Mouse (Mus musculus) CH12.LX (cell line): Measurements from ENCODE around the gene Gja5. TPM values are rescaled to one million over a fixed set of nuclear protein-coding genes. Genes with fewer than 3 reads are reported as not detected.

ENCODE experiments used
- DNase-seq: peaks from one replicate; pipeline ENCODE4 v3.0.0-alpha.2; 2013; ENCODE audit errors: extremely low read depth
- H3K27ac ChIP-seq: 2 replicates; pipeline ENCODE4 v1.5.1; 2012; ENCODE audit warnings: low read depth, mild to moderate bottlenecking, control low read depth, moderate library complexity; ENCODE audit not compliant: insufficient read depth
- H3K27me3 ChIP-seq: replicated peaks from 2 replicates; pipeline ENCODE3; 2012; ENCODE audit warnings: inconsistent platforms
- H3K36me3 ChIP-seq, 2 experiments: replicated peaks in 1 of 2; 2 replicates each; pipeline versions ENCODE3 to v1.6.1; 2012; ENCODE audit warnings: inconsistent platforms in 1 of 2, low read length in 1 of 2, mild to moderate bottlenecking in 1 of 2, mixed read lengths in 1 of 2, moderate library complexity in 1 of 2; ENCODE audit not compliant: control insufficient read depth in 1 of 2, insufficient read depth in 1 of 2
- H3K4me1 ChIP-seq, 2 experiments: 2 replicates each; pipeline ENCODE4 v1.6.1; 2012; ENCODE audit warnings: inconsistent platforms in 1 of 2, moderate library complexity in 1 of 2; ENCODE audit not compliant: insufficient read depth in 2 of 2, control insufficient read depth in 1 of 2
- H3K4me2 ChIP-seq: 2 replicates; pipeline ENCODE4 v1.6.1; 2012; ENCODE audit warnings: low read depth, mild to moderate bottlenecking, control low read depth; ENCODE audit not compliant: poor library complexity, insufficient read depth, severe bottlenecking
- H3K4me3 ChIP-seq, 3 experiments: fragments of 150-350 bp in 1 of 3; sonication (generic) in 1 of 3; replicated peaks in 1 of 3; 2 replicates each; pipeline versions ENCODE3 to v1.5.1; 2011 to 2012; ENCODE audit warnings: low read depth in 2 of 3, low read length in 2 of 3, mild to moderate bottlenecking in 2 of 3, moderate library complexity in 2 of 3, control low read depth in 1 of 3, improper control_type of control experiment in 1 of 3, inconsistent platforms in 1 of 3, mixed read lengths in 1 of 3; ENCODE audit not compliant: poor library complexity in 1 of 3
- H3K79me2 ChIP-seq: replicated peaks from 2 replicates; pipeline ENCODE4 v1.6.1; 2012; ENCODE audit warnings: mild to moderate bottlenecking, moderate library complexity; ENCODE audit not compliant: control insufficient read depth, poor library complexity, insufficient read depth, severe bottlenecking; ENCODE audit errors: extremely low read depth
- H3K9ac ChIP-seq: 2 replicates; pipeline ENCODE4 v1.6.1; 2012; ENCODE audit warnings: low read depth, mild to moderate bottlenecking, control low read depth, moderate library complexity; ENCODE audit not compliant: insufficient read depth
- H3K9me3 ChIP-seq: replicated peaks from 2 replicates; pipeline ENCODE3; 2012; ENCODE audit warnings: low read length, inconsistent platforms, mixed read lengths
- BHLHE40 ChIP-seq: IDR thresholded peaks from 2 replicates; pipeline ENCODE4 v1.6.1; 2011; ENCODE audit warnings: mild to moderate bottlenecking, low read depth, low read length, improper control_type of control experiment
- CTCF ChIP-seq, 2 experiments: IDR thresholded peaks in 1 of 2; conservative IDR thresholded peaks in 1 of 2; 2 replicates each; pipeline ENCODE4 v1.5.1; 2011 to 2012; ENCODE audit warnings: low read depth in 2 of 2, low read length in 2 of 2, improper control_type of control experiment in 1 of 2, inconsistent platforms in 1 of 2, mild to moderate bottlenecking in 1 of 2, moderate library complexity in 1 of 2
- ELF1 ChIP-seq: IDR thresholded peaks from 2 replicates; pipeline ENCODE4 v1.6.1; 2014; ENCODE audit warnings: low read depth, mild to moderate bottlenecking, inconsistent platforms, low read length, improper control_type of control experiment
- EP300 ChIP-seq: IDR thresholded peaks from 2 replicates; pipeline ENCODE4 v1.6.1; 2011; ENCODE audit warnings: low read length, improper control_type of control experiment
- GABPA ChIP-seq: IDR thresholded peaks from 2 replicates; pipeline ENCODE4 v1.6.1; 2012; ENCODE audit warnings: low read depth, low read length, improper control_type of control experiment, inconsistent platforms; ENCODE audit not compliant: insufficient replicate concordance
- IRF4 ChIP-seq: IDR thresholded peaks from 2 replicates; pipeline ENCODE4 v1.6.1; 2014; ENCODE audit warnings: low read depth, mild to moderate bottlenecking, inconsistent platforms, low read length, improper control_type of control experiment
- JUN ChIP-seq: IDR thresholded peaks from 2 replicates; pipeline ENCODE4 v1.6.1; 2011; ENCODE audit warnings: low read depth, mild to moderate bottlenecking, low read length, improper control_type of control experiment, moderate library complexity; ENCODE audit not compliant: insufficient read depth
- JUND ChIP-seq: conservative IDR thresholded peaks from 2 replicates; pipeline ENCODE4 v1.6.1; 2011; ENCODE audit warnings: low read depth, low read length, improper control_type of control experiment
- KAT2A ChIP-seq: IDR thresholded peaks from 2 replicates; pipeline ENCODE4 v1.6.1; 2012; ENCODE audit warnings: low read length, improper control_type of control experiment, inconsistent platforms; ENCODE audit not compliant: insufficient replicate concordance
- MAFK ChIP-seq: IDR thresholded peaks from 2 replicates; pipeline ENCODE4 v1.6.1; 2011; ENCODE audit warnings: low read length, improper control_type of control experiment; ENCODE audit not compliant: insufficient replicate concordance
- MAX ChIP-seq: IDR thresholded peaks from 2 replicates; pipeline ENCODE4 v1.6.1; 2011; ENCODE audit warnings: low read length, improper control_type of control experiment
- MEF2A ChIP-seq: IDR thresholded peaks from 2 replicates; pipeline ENCODE4 v1.6.1; 2014; ENCODE audit warnings: low read depth, mild to moderate bottlenecking, inconsistent platforms, low read length, improper control_type of control experiment, borderline replicate concordance
- MXI1 ChIP-seq: IDR thresholded peaks from 2 replicates; pipeline ENCODE4 v1.6.1; 2011; ENCODE audit warnings: mild to moderate bottlenecking, low read depth, low read length, improper control_type of control experiment
- NELFE ChIP-seq: IDR thresholded peaks from 2 replicates; pipeline ENCODE4 v1.6.1; 2011; ENCODE audit warnings: low read depth, low read length, improper control_type of control experiment
- PAX5 ChIP-seq: IDR thresholded peaks from 2 replicates; pipeline ENCODE4 v1.6.1; 2012; ENCODE audit warnings: low read length, inconsistent platforms, mixed read lengths
- POLR2A ChIP-seq: IDR thresholded peaks from 2 replicates; pipeline ENCODE4 v1.6.1; 2011; ENCODE audit warnings: low read depth, mild to moderate bottlenecking, improper control_type of control experiment, low read length
- TBP ChIP-seq: conservative IDR thresholded peaks from 2 replicates; pipeline ENCODE4 v1.6.1; 2011; ENCODE audit warnings: low read depth, low read length, improper control_type of control experiment
- UBTF ChIP-seq: IDR thresholded peaks from 2 replicates; pipeline ENCODE4 v1.6.1; 2012; ENCODE audit warnings: low read depth, mild to moderate bottlenecking, inconsistent platforms, low read length, improper control_type of control experiment, moderate library complexity
- USF1 ChIP-seq: IDR thresholded peaks from 2 replicates; pipeline ENCODE4 v1.6.1; 2014; ENCODE audit warnings: low read depth, mild to moderate bottlenecking, inconsistent platforms, low read length, improper control_type of control experiment
- USF2 ChIP-seq: conservative IDR thresholded peaks from 2 replicates; pipeline ENCODE4 v1.6.1; 2011; ENCODE audit warnings: low read depth, low read length, improper control_type of control experiment
- ZC3H11A ChIP-seq: IDR thresholded peaks from 2 replicates; pipeline ENCODE4 v1.6.1; 2012; ENCODE audit warnings: low read depth, mild to moderate bottlenecking, inconsistent platforms, low read length, improper control_type of control experiment
- ZMIZ1 ChIP-seq: IDR thresholded peaks from 2 replicates; pipeline ENCODE4 v1.6.1; 2012; ENCODE audit warnings: low read depth, mild to moderate bottlenecking, inconsistent platforms, low read length, improper control_type of control experiment
- dilution Hi-C: fragments of 300-500 bp; cut with MboI; formaldehyde crosslinking; loops from 2 replicates; pipeline ENCODE4 v1.14.3; 2020; ENCODE audit warnings: low sequenced_read_pairs; ENCODE audit not compliant: extremely low pct_unique_long_range_greater_than_20kb, extremely low pct_ligation_motif_present
- in situ Hi-C: fragments of 300-500 bp; cut with MboI; formaldehyde crosslinking; loops from 3 replicates; pipeline ENCODE4 v1.14.3; 2019; ENCODE audit warnings: low sequenced_read_pairs, low pct_ligation_motif_present, low pct_unique_long_range_greater_than_20kb, mixed read lengths
- polyA plus RNA-seq: library from polyadenylated mRNA; unstranded; fragments of >175 nt; gene quantifications from 2 replicates; pipeline ENCODE4 v1.2.1, GENCODE M21; 2012; ENCODE audit warnings: low read depth; ENCODE audit not compliant: insufficient read length
- total RNA-seq, 2 experiments: library from RNA; depleted of rRNA; stranded (reverse); fragments of 300-350 nt in 1 of 2; fragments of >200 nt in 1 of 2; gene quantifications; 2 replicates each; pipeline ENCODE4 v1.2.3; 2012 to 2014

The Gja5 gene
- total and polyA plus RNA-seq, 3 experiments, result not detected

GRCm38 (mm10) chr3:96860498-96860897, 44.0 kb upstream of the Gja5 start:
- H3K27ac ChIP-seq, result no peak overlapping the region
- dilution Hi-C loops, result no loop called here
- no peak overlapping the region for H3K9ac ChIP-seq
- no peaks in the 10 kb centered on the region for H3K4me1 ChIP-seq
- peaks cover 0 to 17% of the 10 kb centered on the region in 2 experiments for H3K36me3 ChIP-seq
- no peaks in the 10 kb centered on the region for H3K9me3 ChIP-seq
- TF ChIP-seq JUN (no peak), USF2 (no peak), MAFK (no peak), CTCF (conservative IDR thresholded peaks at IDR 0.05 in 1 of 2, IDR thresholded peaks at IDR 0.05 in 1 of 2; ENCODE audit: low read depth in 2 of 2, low read length in 2 of 2) (no peak), NELFE (no peak), ZMIZ1 (no peak), IRF4 (no peak), UBTF (no peak), POLR2A (no peak), GABPA (no peak), USF1 (no peak)
- TF ChIP-seq, all 38 proteins: peak for 0
- in situ Hi-C loops, result no loop called here
- DNase-seq, result no peak
- Histone ChIP-seq H3K4me3 (no peak overlapping the region), H3K4me2 (no peak overlapping the region), H3K27me3 (no peaks in the 10 kb centered on the region), H3K79me2 (no peaks in the 10 kb centered on the region)

GRCm38 (mm10) chr3:96867863-96868262, 36.6 kb upstream of the Gja5 start:
- dilution Hi-C loops (no loop called here), in situ Hi-C loops (no loop called here)
- Histone ChIP-seq H3K79me2 (no peaks in the 10 kb centered on the region), H3K4me3 (no peak overlapping the region), H3K9me3 (no peaks in the 10 kb centered on the region), H3K27me3 (no peaks in the 10 kb centered on the region), H3K27ac (no peak overlapping the region), H3K4me2 (no peak overlapping the region), H3K9ac (no peak overlapping the region), H3K4me1 (no peaks in the 10 kb centered on the region), H3K36me3 (peaks cover 32 to 51% of the 10 kb centered on the region in 2 experiments)
- no peak for DNase-seq
- TF ChIP-seq PAX5 (no peak), TBP (no peak), JUND (no peak), MEF2A (no peak), KAT2A (no peak), EP300 (no peak), UBTF (no peak), NELFE (no peak), MAX (no peak), BHLHE40 (no peak), MXI1 (no peak), ZC3H11A (no peak), ELF1 (no peak)
